Mouse (Mus musculus): ENCODE measurements around the gene Pwwp2a.

DNA sequence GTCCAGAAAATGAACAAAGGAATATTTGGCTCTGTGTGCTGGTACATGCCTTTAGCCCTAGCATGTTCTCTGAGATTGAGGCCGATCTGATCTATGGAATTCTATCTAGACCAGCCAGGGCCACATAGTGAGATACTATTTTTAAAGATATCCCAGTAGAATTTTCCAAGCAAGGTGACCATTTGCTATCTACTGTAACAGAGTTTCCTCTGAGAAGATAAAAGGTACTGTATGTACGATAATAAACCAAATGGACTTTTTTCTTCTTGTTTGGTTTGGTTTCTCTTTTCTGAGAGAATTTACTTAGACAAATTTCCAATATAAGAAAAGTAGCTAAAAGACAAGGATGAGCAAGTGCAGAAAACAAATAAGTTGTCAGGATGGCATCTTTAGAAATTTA, 26.6 kb downstream of the Pwwp2a start:
- TF ChIP-seq CTCF (IDR thresholded peaks at IDR 0.05; ENCODE audit: control insufficient read depth, insufficient read depth, insufficient read length) (no peak), USF1 (IDR thresholded peaks at IDR 0.05; ENCODE audit: low read depth) (no peak), MAX (IDR thresholded peaks at IDR 0.05) (no peak), CEBPB (IDR thresholded peaks at IDR 0.05; ENCODE audit: low read depth) (no peak), FOSL1 (IDR thresholded peaks at IDR 0.05; ENCODE audit: insufficient read depth, low read length, poor library complexity, severe bottlenecking) (no peak), MYOD1 (IDR thresholded peaks at IDR 0.05; ENCODE audit: control insufficient read depth, insufficient read length, low read depth) (no peak), MYOG (IDR thresholded peaks at IDR 0.05; ENCODE audit: control insufficient read depth, extremely low read depth, insufficient read length) (no peak)
